Mouse (Mus musculus): ENCODE results near the gene Clip2. TPM values are rescaled to one million over a fixed set of nuclear protein-coding genes. Genes with fewer than 3 reads are reported as not detected.

Gene Clip2
- polyA plus RNA-seq, 1 experiment from 2014 or later = 12.7 TPM

GRCm38 (mm10) chr5:134500681-134501080 is 51.6 kb downstream of the Clip2 start:
- 77% methylated on average over 3 of the region's 3 CpGs for whole genome bisulfite sequencing (ENCODE audit: missing documents)
- Histone ChIP-seq H3K36me3 (ENCODE audit: inconsistent target) (peaks cover 33% of the 10 kb centered on the region; the same call in 1 of the 2 replicates), H3K79me2 (ENCODE audit: inconsistent target) (no peaks in the 10 kb centered on the region), H3K4me3 (ENCODE audit: inconsistent target) (no peak overlapping the region), H3K27ac (no peak overlapping the region)

- H3K79me2 ChIP-seq (ENCODE audit: inconsistent target) = no peaks in the 10 kb centered on the region
- 92% methylated on average over 4 of the region's 4 CpGs for WGBS (ENCODE audit: missing documents)
- H3K27ac ChIP-seq = no peak overlapping the region
- no peak overlapping the region for H3K4me3 ChIP-seq (ENCODE audit: inconsistent target)
- H3K36me3 ChIP-seq (ENCODE audit: inconsistent target) = peaks cover 36% of the 10 kb centered on the region; the same call in 1 of the 2 replicates
Observed at GRCm38 (mm10) chr5:134500062-134500461, 52.2 kb downstream of the Clip2 start.

- H3K36me3 ChIP-seq (ENCODE audit: inconsistent target) = peaks cover 30% of the 10 kb centered on the region; the same call in 1 of the 2 replicates
- H3K79me2 ChIP-seq (ENCODE audit: inconsistent target) = no peaks in the 10 kb centered on the region
- WGBS (ENCODE audit: missing documents) = 95% methylated on average over 5 of the region's 5 CpGs
- H3K27ac ChIP-seq = no peak overlapping the region
- no peak overlapping the region for H3K4me3 ChIP-seq (ENCODE audit: inconsistent target)
Observed at GRCm38 (mm10) chr5:134497026-134497425, 55.2 kb downstream of the Clip2 start.

GRCm38 (mm10) chr5:134495796-134496195 is 56.4 kb downstream of the Clip2 start:
- Histone ChIP-seq H3K4me3 (ENCODE audit: inconsistent target) (no peak overlapping the region), H3K36me3 (ENCODE audit: inconsistent target) (peaks cover 27% of the 10 kb centered on the region; the same call in 1 of the 2 replicates), H3K27ac (no peak overlapping the region), H3K79me2 (ENCODE audit: inconsistent target) (no peaks in the 10 kb centered on the region)
- WGBS (ENCODE audit: missing documents) = 94% methylated on average over 4 of the region's 4 CpGs

- H3K27ac ChIP-seq = no peak overlapping the region
- no peaks in the 10 kb centered on the region for H3K79me2 ChIP-seq (ENCODE audit: inconsistent target)
- H3K4me3 ChIP-seq (ENCODE audit: inconsistent target) = no peak overlapping the region
- 36% methylated on average over 11 of the region's 11 CpGs for WGBS (ENCODE audit: missing documents)
- H3K36me3 ChIP-seq (ENCODE audit: inconsistent target) = peaks cover 36% of the 10 kb centered on the region
Observed at GRCm38 (mm10) chr5:134494142-134494541, 58.1 kb downstream of the Clip2 start.

- 97% methylated on average over 4 of the region's 4 CpGs for WGBS (ENCODE audit: missing documents)
- Histone ChIP-seq H3K36me3 (ENCODE audit: inconsistent target) (peaks cover 34% of the 10 kb centered on the region), H3K4me3 (ENCODE audit: inconsistent target) (no peak overlapping the region), H3K27ac (no peak overlapping the region), H3K79me2 (ENCODE audit: inconsistent target) (no peaks in the 10 kb centered on the region)
Observed at GRCm38 (mm10) chr5:134492956-134493355, 59.3 kb downstream of the Clip2 start.

GRCm38 (mm10) chr5:134491712-134492417 is 60.4 kb downstream of the Clip2 start:
- Histone ChIP-seq H3K79me2 (ENCODE audit: inconsistent target) (no peaks in the 10 kb centered on the region), H3K27ac (no peak overlapping the region), H3K36me3 (ENCODE audit: inconsistent target) (peaks cover 25% of the 10 kb centered on the region), H3K4me3 (ENCODE audit: inconsistent target) (no peak overlapping the region)
- 28% methylated on average over 18 of the region's 18 CpGs for WGBS (ENCODE audit: missing documents)

GRCm38 (mm10) chr5:134491206-134491605 is 61.0 kb downstream of the Clip2 start:
- peaks cover 22% of the 10 kb centered on the region for H3K36me3 ChIP-seq (ENCODE audit: inconsistent target)
- no peak overlapping the region for H3K27ac ChIP-seq
- WGBS (ENCODE audit: missing documents) = 81% methylated on average over 2 of the region's 2 CpGs
- no peaks in the 10 kb centered on the region for H3K79me2 ChIP-seq (ENCODE audit: inconsistent target)
- no peak overlapping the region for H3K4me3 ChIP-seq (ENCODE audit: inconsistent target)

- H3K4me3 ChIP-seq (ENCODE audit: inconsistent target) = no peak overlapping the region
- no peak overlapping the region for H3K27ac ChIP-seq
- H3K79me2 ChIP-seq (ENCODE audit: inconsistent target) = no peaks in the 10 kb centered on the region
- 92% methylated on average over 12 of the region's 12 CpGs for WGBS (ENCODE audit: missing documents)
- H3K36me3 ChIP-seq (ENCODE audit: inconsistent target) = peaks cover 17% of the 10 kb centered on the region
Observed at GRCm38 (mm10) chr5:134490465-134490864, 61.8 kb downstream of the Clip2 start.

GRCm38 (mm10) chr5:134489583-134489982 is 62.7 kb downstream of the Clip2 start:
- peaks cover 16% of the 10 kb centered on the region for H3K36me3 ChIP-seq (ENCODE audit: inconsistent target)
- H3K4me3 ChIP-seq (ENCODE audit: inconsistent target) = no peak overlapping the region
- no peak overlapping the region for H3K27ac ChIP-seq
- no peaks in the 10 kb centered on the region for H3K79me2 ChIP-seq (ENCODE audit: inconsistent target)
- WGBS (ENCODE audit: missing documents) = 29% methylated on average over 9 of the region's 9 CpGs

GRCm38 (mm10) chr5:134488596-134488995 is 63.6 kb downstream of the Clip2 start:
- Histone ChIP-seq H3K27ac (no peak overlapping the region), H3K4me3 (ENCODE audit: inconsistent target) (no peak overlapping the region), H3K36me3 (ENCODE audit: inconsistent target) (peaks cover 16% of the 10 kb centered on the region), H3K79me2 (ENCODE audit: inconsistent target) (no peaks in the 10 kb centered on the region)
- WGBS (ENCODE audit: missing documents) = 93% methylated on average over 4 of the region's 4 CpGs

GRCm38 (mm10) chr5:134488042-134488441 is 64.2 kb downstream of the Clip2 start:
- 87% methylated on average over 10 of the region's 10 CpGs for WGBS (ENCODE audit: missing documents)
- Histone ChIP-seq H3K27ac (no peak overlapping the region), H3K36me3 (ENCODE audit: inconsistent target) (peaks cover 12% of the 10 kb centered on the region)

GRCm38 (mm10) chr5:134485900-134486665 is 66.2 kb downstream of the Clip2 start:
- peaks cover 12% of the 10 kb centered on the region for H3K36me3 ChIP-seq (ENCODE audit: inconsistent target)
- H3K4me3 ChIP-seq (ENCODE audit: inconsistent target) = no peak overlapping the region
- no peak overlapping the region for H3K27ac ChIP-seq
- no peaks in the 10 kb centered on the region for H3K79me2 ChIP-seq (ENCODE audit: inconsistent target)
- WGBS (ENCODE audit: missing documents) = 66% methylated on average over 13 of the region's 13 CpGs

More at GRCm38 (mm10) chr5:134488042-134488441, 64.2 kb downstream of the Clip2 start:
- H3K79me2 ChIP-seq (ENCODE audit: inconsistent target) = no peaks in the 10 kb centered on the region
- H3K4me3 ChIP-seq (ENCODE audit: inconsistent target) = no peak overlapping the region

GRCm38 (mm10) chr5:134485183-134485730 is 67.0 kb downstream of the Clip2 start:
- no peaks in the 10 kb centered on the region for H3K79me2 ChIP-seq (ENCODE audit: inconsistent target)
- H3K4me3 ChIP-seq (ENCODE audit: inconsistent target) = no peak overlapping the region
- peaks cover 4% of the 10 kb centered on the region for H3K36me3 ChIP-seq (ENCODE audit: inconsistent target)
- 89% methylated on average over 7 of the region's 7 CpGs for WGBS (ENCODE audit: missing documents)
- no peak overlapping the region for H3K27ac ChIP-seq

- Histone ChIP-seq H3K4me3 (ENCODE audit: inconsistent target) (no peak overlapping the region), H3K27ac (no peak overlapping the region), H3K36me3 (ENCODE audit: inconsistent target) (no peaks in the 10 kb centered on the region), H3K79me2 (ENCODE audit: inconsistent target) (no peaks in the 10 kb centered on the region)
- 87% methylated on average over 1 of the region's 1 CpGs for WGBS (ENCODE audit: missing documents)
Observed at GRCm38 (mm10) chr5:134483291-134483690, 68.9 kb downstream of the Clip2 start.
